Mouse (Mus musculus) stomach, embryonic 14.5 days (tissue): Measurements from ENCODE around the gene Gm11232. TPM values are rescaled to one million over a fixed set of nuclear protein-coding genes. Genes with fewer than 3 reads are reported as not detected.
A peak's percentile ranks its signal among the peaks of the same experiment; 100 is the strongest.

Source experiments
- ATAC-seq: fragments of 200-750 bp; cut with Nextera tagmentation; 2 replicates; pipeline ENCODE4 v1.8.0; 2017; ENCODE audit warnings: low read depth, moderate TSS enrichment; ENCODE audit not compliant: insufficient number of reproducible peaks, insufficient read depth, low FRiP score
- H3K27ac ChIP-seq: fragments of 300-500 bp; sonication (generic); 2 replicates; pipeline ENCODE4 v1.5.1; 2014; ENCODE audit warnings: mild to moderate bottlenecking, low read length, moderate library complexity, mixed read lengths
- H3K27me3 ChIP-seq: fragments of 300-500 bp; sonication (generic); 2 replicates; pipeline ENCODE4 v1.6.1; 2014; ENCODE audit warnings: low read length, control low read depth, mixed read lengths; ENCODE audit not compliant: control insufficient read depth, insufficient read depth
- H3K36me3 ChIP-seq: fragments of 300-500 bp; sonication (generic); 2 replicates; pipeline ENCODE4 v1.6.1; 2014; ENCODE audit warnings: mild to moderate bottlenecking, control low read depth, low read length, moderate library complexity, mixed read lengths; ENCODE audit not compliant: control insufficient read depth, insufficient read depth
- H3K4me1 ChIP-seq: fragments of 300-500 bp; sonication (generic); 2 replicates; pipeline ENCODE4 v1.6.1; 2014; ENCODE audit warnings: low read length, control low read depth, mixed read lengths; ENCODE audit not compliant: control insufficient read depth, insufficient read depth
- H3K4me2 ChIP-seq: fragments of 300-500 bp; sonication (generic); replicated peaks from 2 replicates; pipeline ENCODE4 v1.6.1; 2014; ENCODE audit warnings: low read depth, low read length, control low read depth
- H3K4me3 ChIP-seq: fragments of 300-500 bp; sonication (generic); 2 replicates; pipeline ENCODE4 v1.5.1; 2014; ENCODE audit warnings: low read depth, low read length, control low read depth
- H3K9ac ChIP-seq: fragments of 300-500 bp; sonication (generic); replicated peaks from 2 replicates; pipeline ENCODE4 v1.6.1; 2014; ENCODE audit warnings: low read depth, mild to moderate bottlenecking, control low read depth, low read length, moderate library complexity, mixed read lengths
- H3K9me3 ChIP-seq: fragments of 300-500 bp; sonication (generic); 2 replicates; pipeline ENCODE4 v1.6.1; 2016; ENCODE audit warnings: low read depth, low read length, control low read depth; ENCODE audit not compliant: control insufficient read depth
- WGBS: fragments of 180-500 bp; shearing (Covaris S2); extraction: QIAGEN DNeasy Blood & Tissue Kit; methylation state at CpG from one replicate; pipeline ENCODE4 v1.1.7; 2014; 5-methylcytosine and 5-hydroxymethylcytosine counted together
- polyA plus RNA-seq: library from polyadenylated mRNA; unstranded; fragments of >200 nt; fragmentation: Nextera tagmentation; extraction: Ambion mirVana; gene quantifications from 2 replicates; pipeline ENCODE4 v1.2.1, GENCODE M21; 2014

Gene Gm11232
- 0.59 and 0.77 TPM in 2 replicates for polyA plus RNA-seq

DNA sequence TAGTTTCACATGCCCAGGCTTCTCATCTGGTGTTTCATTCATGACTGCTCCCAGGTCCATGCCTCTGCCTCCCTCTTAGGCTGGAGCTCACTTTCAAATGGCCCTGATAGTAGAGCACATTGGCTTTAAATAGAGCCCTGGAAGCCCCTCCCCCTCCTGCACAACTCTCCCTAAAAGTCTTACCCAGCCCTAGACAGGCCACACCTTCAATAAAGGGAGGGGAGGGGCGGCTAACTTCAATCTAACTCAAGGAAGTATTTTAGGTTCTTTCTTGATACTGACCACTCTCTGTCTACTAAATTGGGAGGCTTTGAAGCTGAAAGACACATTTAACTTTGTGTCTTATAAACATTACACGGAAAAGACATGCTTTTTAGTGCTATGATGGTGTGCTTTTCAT is at the start of gene Gm11232:
Gene Gm11232 (minus strand): TSS at position 101 of the 400 bp plus-strand sequence.
- no peak within 1 kb of the TSS for H3K9ac ChIP-seq
- no peaks in the 10 kb centered on the region for H3K27me3 ChIP-seq
- no peak for ATAC-seq
- H3K27ac ChIP-seq, result peak within 1 kb of the TSS; percentile 63; the same call in 1 of the 2 replicates
- H3K4me3 ChIP-seq, result no peak within 1 kb of the TSS
- H3K4me2 ChIP-seq, result no peak within 1 kb of the TSS
- H3K9me3 ChIP-seq, result no peaks in the 10 kb centered on the region
- no peaks in the 10 kb centered on the region for H3K4me1 ChIP-seq
- WGBS, result 54% methylated on average over 2 of the region's 2 CpGs
- H3K36me3 ChIP-seq, result no peaks in the 10 kb centered on the region

DNA sequence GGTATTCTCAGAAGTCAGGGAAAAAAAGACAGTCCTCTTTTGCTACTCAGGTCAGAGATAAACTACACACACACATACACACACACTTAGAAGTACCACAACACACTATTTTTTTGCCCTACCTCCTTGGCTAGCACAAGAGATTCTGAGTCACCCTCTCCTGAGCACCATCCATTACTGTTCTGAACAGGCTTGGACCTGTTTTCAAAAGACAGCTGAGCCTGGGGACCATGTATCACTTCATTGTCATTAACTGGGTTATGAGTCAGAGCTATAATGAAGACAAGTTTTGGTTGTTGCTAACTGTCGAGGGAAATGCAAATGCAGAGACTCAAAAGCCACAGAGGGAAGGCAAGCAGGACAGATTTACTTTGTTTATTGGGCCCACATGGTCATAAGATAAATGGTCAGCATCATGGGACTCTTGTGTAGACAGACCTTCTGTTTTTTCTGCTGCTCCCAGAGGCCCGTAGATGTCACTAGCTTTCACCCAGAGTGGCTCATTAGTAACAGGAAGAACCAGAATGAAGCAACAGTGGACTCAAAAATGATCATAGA is 48.3 kb upstream of the Gm11232 start:
- Histone ChIP-seq H3K27ac (no peak overlapping the region), H3K36me3 (no peaks in the 10 kb centered on the region), H3K27me3 (no peaks in the 10 kb centered on the region), H3K9ac (no peak overlapping the region), H3K4me2 (no peak overlapping the region), H3K9me3 (no peaks in the 10 kb centered on the region), H3K4me1 (no peaks in the 10 kb centered on the region), H3K4me3 (no peak overlapping the region)
- 0 out of 2 replicates have a peak, but pooled peaks have one; percentile 18 for ATAC-seq
- 51% methylated on average over 2 of the region's 2 CpGs for WGBS

DNA sequence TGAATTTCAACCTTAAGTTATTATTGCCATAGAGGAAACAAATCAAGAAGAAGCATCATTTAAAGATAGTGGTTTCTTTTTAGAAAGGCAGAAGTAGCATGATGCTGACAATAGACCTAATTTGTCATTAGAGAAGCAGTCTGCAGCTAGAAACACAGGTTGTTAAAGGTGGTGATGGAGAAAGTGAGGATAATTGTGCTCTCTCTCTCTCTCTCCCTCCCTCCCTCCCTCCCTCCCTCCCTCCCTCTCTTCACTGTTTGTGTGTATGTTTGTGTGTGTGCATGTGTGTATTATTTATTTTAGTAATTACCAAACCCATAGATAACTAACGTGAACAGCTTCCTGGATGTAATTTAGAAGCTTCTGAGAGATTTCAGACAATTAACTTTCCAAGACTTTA is 7.8 kb upstream of the Gm11232 start:
- WGBS, result 79% methylated on average over 1 of the region's 1 CpGs

DNA sequence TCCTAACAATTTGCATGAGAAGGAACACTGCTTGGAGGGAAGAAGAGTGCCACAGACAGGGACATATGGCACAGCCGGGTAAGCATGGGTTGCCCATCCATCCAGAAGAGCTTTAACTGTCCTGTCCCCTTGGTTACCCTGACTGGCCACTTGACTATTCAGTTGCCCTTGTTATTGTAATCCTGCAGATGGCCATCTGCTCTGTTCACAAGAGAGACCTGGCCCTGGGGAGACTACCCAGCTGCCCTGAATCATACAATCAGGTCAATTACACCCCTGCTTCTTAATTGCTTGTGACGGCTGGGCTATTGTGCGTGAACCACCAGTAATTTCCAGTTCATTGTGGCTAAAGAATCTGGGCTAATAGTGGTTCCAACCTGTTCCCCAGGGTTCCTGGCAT is 7.3 kb upstream of the Gm11232 start:
- Histone ChIP-seq H3K9me3 (no peaks in the 10 kb centered on the region), H3K4me2 (no peak overlapping the region), H3K36me3 (no peaks in the 10 kb centered on the region), H3K27ac (no peak overlapping the region), H3K9ac (no peak overlapping the region), H3K4me1 (no peaks in the 10 kb centered on the region), H3K4me3 (no peak overlapping the region), H3K27me3 (no peaks in the 10 kb centered on the region)
- no peak for ATAC-seq
- 86% methylated on average over 3 of the region's 3 CpGs for WGBS

More for the DNA sequence above, 7.8 kb upstream of the Gm11232 start:
- Histone ChIP-seq H3K9ac (no peak overlapping the region), H3K9me3 (no peaks in the 10 kb centered on the region), H3K27ac (no peak overlapping the region), H3K4me1 (no peaks in the 10 kb centered on the region), H3K27me3 (no peaks in the 10 kb centered on the region), H3K36me3 (no peaks in the 10 kb centered on the region), H3K4me2 (no peak overlapping the region), H3K4me3 (no peak overlapping the region)
- ATAC-seq, result no peak

DNA sequence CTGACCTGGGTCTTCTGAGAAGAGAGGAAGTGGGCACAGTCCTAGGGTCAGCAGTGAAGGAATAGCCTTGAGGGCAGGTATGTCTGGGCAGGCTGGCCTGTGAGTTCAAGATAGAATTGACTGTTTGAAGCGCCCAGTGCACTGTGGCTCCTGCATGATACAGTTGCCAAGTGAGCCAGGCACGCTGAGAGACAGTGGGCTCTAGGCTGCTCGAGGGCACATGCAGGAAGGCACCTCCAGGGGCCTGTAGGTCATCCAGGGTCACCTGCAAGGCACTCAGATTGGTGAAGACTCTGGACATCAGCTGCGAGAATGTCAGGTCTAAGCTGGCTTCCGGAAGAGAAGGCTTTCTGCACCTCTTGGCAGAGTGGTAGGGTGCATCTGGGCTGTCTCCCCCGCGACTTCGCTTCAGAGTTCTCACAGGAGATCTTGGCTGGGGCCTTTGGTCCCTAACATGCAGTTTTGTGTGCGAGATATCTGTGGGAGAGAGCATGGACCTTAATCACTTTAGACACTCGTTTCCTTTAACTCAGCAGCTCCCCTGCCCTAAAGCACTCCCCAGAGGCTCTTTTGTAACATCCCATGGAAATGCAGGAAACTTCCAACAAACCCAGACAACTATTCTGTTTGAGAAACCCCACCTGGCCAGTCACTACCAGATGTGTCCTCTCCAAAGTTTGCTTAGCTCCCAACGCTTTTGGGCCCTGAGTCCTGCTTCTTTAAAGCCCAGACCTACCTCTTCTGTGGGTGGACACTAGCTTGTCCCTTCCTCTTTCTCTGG is 1.1 kb downstream of the Gm11232 start:
- Histone ChIP-seq H3K9me3 (no peaks in the 10 kb centered on the region), H3K4me3 (no peak overlapping the region), H3K27me3 (no peaks in the 10 kb centered on the region), H3K4me2 (no peak overlapping the region), H3K4me1 (no peaks in the 10 kb centered on the region), H3K9ac (no peak overlapping the region), H3K27ac (peak overlapping the region; percentile 41; the same call in 1 of the 2 replicates), H3K36me3 (no peaks in the 10 kb centered on the region)
- ATAC-seq, result peak; percentile 85
- WGBS, result 53% methylated on average over 11 of the region's 11 CpGs

DNA sequence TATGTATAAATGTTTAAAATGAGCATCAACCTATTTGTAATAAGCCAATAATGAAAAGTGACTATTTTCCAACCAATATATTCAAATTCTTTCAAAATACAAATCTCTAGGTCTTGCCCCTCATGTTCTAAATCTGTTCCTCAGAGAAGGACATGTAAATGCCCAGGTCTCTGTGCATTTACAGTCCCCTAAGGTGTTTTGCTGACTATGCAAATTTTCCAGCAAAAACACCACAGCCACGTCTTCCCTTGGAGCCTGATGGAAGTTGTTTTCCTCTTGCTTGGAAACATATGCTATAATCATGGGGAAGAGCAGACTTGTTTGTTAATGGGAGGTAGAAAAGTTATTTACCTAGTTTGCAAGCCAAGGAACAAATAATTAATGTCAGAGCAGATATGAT is 12.0 kb downstream of the Gm11232 start:
- Histone ChIP-seq H3K9ac (no peak overlapping the region), H3K4me2 (no peak overlapping the region), H3K36me3 (no peaks in the 10 kb centered on the region), H3K9me3 (no peaks in the 10 kb centered on the region), H3K4me1 (no peaks in the 10 kb centered on the region), H3K4me3 (no peak overlapping the region), H3K27ac (no peak overlapping the region), H3K27me3 (no peaks in the 10 kb centered on the region)
- 55% methylated on average over 1 of the region's 1 CpGs for whole genome bisulfite sequencing
- no peak for ATAC-seq

DNA sequence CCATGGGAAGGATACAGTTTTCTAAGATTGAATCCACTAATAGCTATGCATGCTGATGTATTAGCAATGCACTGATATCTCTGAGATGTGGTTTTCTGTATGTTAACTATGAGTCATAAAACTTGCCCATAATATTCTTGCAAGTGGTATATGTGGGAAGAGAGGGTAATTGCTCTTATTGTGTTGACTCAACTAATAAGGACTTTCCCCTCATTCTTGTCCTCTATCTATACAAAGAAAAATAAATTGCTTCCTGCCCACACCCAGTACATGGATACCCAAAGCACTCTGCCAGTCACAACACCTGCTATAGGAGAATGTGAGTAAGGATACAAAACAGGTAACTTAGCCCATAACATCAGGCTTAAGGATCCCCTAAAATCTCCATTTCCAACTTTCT is 21.2 kb downstream of the Gm11232 start:
- no peak overlapping the region for H3K27ac ChIP-seq
- no peak overlapping the region for H3K9ac ChIP-seq
- ATAC-seq, result no peak
- no peaks in the 10 kb centered on the region for H3K27me3 ChIP-seq
- H3K36me3 ChIP-seq, result no peaks in the 10 kb centered on the region
- no peaks in the 10 kb centered on the region for H3K4me1 ChIP-seq
- no peak overlapping the region for H3K4me3 ChIP-seq
- H3K4me2 ChIP-seq, result no peak overlapping the region
- no peaks in the 10 kb centered on the region for H3K9me3 ChIP-seq

DNA sequence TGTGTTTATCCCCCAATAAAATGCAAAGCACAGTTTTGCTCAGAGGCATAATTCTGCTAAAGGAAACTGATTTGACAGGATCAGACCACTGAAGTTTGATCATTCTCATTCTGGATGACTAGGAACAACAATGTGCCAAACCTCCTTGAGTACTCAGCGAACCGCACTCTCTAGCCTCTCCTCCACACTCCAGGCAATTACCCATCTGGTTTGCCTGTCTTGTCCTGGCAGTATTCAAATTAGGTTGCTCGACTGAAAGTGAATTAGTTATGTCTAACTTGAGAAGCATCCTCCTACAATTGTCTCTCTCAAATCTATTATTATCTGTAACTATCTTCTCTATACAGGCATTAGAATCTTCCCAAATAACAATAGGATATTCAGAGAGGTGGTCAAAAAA is 22.5 kb downstream of the Gm11232 start:
- WGBS, result 83% methylated on average over 3 of the region's 3 CpGs
- Histone ChIP-seq H3K27me3 (no peaks in the 10 kb centered on the region), H3K4me1 (no peaks in the 10 kb centered on the region), H3K36me3 (no peaks in the 10 kb centered on the region), H3K9me3 (no peaks in the 10 kb centered on the region), H3K4me2 (no peak overlapping the region), H3K4me3 (no peak overlapping the region), H3K9ac (no peak overlapping the region), H3K27ac (no peak overlapping the region)
- no peak for ATAC-seq
